Mouse (Mus musculus) liver, embryonic 14.5 days (tissue): Measurements from ENCODE around the gene Hebp1.

ENCODE experiments used
- CTCF ChIP-seq: IDR thresholded peaks from 2 replicates; pipeline ENCODE4 v1.5.1; 2016; ENCODE audit warnings: antibody characterized with exemption, low read depth, control low read depth
- EP300 ChIP-seq: IDR thresholded peaks from 2 replicates; pipeline ENCODE4 v1.6.1; 2016; ENCODE audit warnings: antibody characterized with exemption, low read depth

DNA sequence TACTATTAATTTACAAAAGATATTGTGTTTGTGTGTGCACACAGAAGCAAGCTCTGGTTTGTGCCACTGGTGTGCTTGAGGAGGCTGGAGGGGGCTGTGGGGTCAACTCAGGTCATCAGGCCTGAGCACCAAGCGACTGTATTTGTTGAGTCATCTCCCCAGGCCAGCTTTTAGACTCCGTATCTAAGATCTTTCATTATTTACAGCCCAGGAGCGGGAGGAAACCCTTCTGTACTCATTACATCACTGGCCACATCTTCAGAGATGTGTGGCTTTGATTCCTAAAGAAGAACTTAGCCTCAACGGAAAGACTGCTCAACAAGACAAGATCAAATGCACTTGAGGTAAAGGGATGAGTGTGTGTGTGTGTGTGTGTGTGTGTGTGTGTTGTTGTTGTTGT, 9.2 kb downstream of the Hebp1 start:
- no peak for TF ChIP-seq CTCF
- TF ChIP-seq EP300: no peak
